Mouse (Mus musculus): Measurements from ENCODE around the gene Pola1. TPM values are rescaled to one million over a fixed set of nuclear protein-coding genes. Genes with fewer than 3 reads are reported as not detected.
A peak's percentile ranks its signal among the peaks of the same experiment; 100 is the strongest.

Gene Pola1
- polyA plus RNA-seq, 1 experiment from 2014 or later, result 25.0 TPM

DNA sequence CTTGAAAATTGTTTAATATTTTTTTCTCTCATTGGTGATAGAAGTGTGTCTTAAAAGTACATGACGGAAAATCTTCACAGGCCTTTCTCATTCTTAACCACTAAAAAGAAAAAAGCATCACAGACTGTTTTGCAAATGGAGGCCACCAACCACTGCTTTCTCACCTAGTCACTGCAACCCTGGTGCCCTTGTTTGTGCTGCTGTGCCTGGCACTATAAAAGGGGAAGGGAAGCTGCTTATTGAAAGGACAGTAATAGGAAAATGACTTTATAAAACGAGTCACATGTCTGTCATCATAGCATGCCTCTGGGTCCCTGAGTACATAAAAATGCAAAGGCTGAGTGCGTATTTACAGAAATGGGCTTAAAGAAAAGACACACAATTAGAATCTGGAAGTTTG, 263.7 kb downstream of the Pola1 start:
- no peak for DNase-seq
- no peak for TF ChIP-seq CTCF (IDR thresholded peaks at IDR 0.05; ENCODE audit: low read depth)
- Histone ChIP-seq H3K27ac (ENCODE audit: low read depth) (no peak overlapping the region), H3K36me3 (ENCODE audit: insufficient read depth) (no peaks in the 10 kb centered on the region), H3K4me2 (no peak overlapping the region), H3K9ac (no peak overlapping the region), H3K9me3 (ENCODE audit: low read depth, low read length) (no peaks in the 10 kb centered on the region), H3K27me3 (ENCODE audit: insufficient read depth, low read length) (no peaks in the 10 kb centered on the region), H3K4me3 (ENCODE audit: low read depth, low read length) (no peak overlapping the region), H3K4me1 (ENCODE audit: insufficient read depth) (no peaks in the 10 kb centered on the region)
- ATAC-seq (ENCODE audit: insufficient read depth), result no peak
- 74% methylated on average over 3 of the region's 3 CpGs for whole genome bisulfite sequencing

DNA sequence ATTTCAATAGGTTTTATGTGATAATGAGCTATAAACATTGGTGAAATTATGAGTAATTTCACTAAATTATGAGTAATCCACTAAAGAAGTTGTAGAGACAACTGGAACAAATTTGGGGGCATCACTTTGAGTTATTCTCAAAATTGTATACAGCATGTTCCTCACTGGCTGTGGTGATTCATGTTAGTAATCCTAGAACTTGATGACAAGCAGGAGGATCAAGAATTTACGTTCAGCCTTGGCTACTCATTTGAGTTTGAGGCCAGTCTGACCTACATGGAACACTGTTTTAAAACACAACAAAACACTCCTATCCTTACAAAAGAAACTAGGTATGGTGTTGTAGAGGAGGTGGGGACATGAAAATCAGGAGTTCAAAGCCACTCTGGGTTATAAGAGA, 310.6 kb downstream of the Pola1 start:
- no peaks in the 10 kb centered on the region for H3K27me3 ChIP-seq (ENCODE audit: insufficient read depth, low read length)
- H3K9me3 ChIP-seq (ENCODE audit: low read depth, low read length), result no peaks in the 10 kb centered on the region
- H3K4me2 ChIP-seq, result no peak overlapping the region
- H3K27ac ChIP-seq (ENCODE audit: low read depth), result no peak overlapping the region
- H3K4me3 ChIP-seq (ENCODE audit: low read depth, low read length), result no peak overlapping the region
- H3K4me1 ChIP-seq (ENCODE audit: insufficient read depth), result no peaks in the 10 kb centered on the region
- no peak for TF ChIP-seq CTCF (IDR thresholded peaks at IDR 0.05; ENCODE audit: low read depth)
- no peak overlapping the region for H3K9ac ChIP-seq
- no peaks in the 10 kb centered on the region for H3K36me3 ChIP-seq (ENCODE audit: insufficient read depth)
- no peak for ATAC-seq (ENCODE audit: insufficient read depth)
- DNase-seq, result no peak
- 74% methylated on average over 1 of the region's 1 CpGs for WGBS

DNA sequence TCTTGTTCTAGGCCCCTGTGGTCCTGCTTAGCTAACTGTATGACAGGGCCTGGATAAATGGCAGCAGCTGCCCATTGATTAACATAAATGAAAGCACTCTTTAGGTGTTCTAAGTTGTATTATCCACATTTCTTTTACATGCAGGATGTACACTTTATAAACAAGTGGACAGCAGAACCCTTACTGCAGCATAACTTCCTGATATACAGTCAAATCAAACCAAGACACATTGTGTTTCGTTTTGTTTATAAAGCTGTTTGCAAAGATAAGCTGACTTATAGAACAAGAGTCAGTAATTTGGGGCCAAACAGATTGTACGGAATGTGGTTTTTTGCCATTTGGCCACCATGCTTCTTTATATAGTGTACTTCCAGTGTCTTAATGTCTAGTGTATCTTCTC, 312.0 kb downstream of the Pola1 start:
- WGBS, result 48% methylated on average over 2 of the region's 2 CpGs
- Histone ChIP-seq H3K27ac (ENCODE audit: low read depth) (no peak overlapping the region), H3K27me3 (ENCODE audit: insufficient read depth, low read length) (no peaks in the 10 kb centered on the region), H3K36me3 (ENCODE audit: insufficient read depth) (no peaks in the 10 kb centered on the region), H3K9me3 (ENCODE audit: low read depth, low read length) (no peaks in the 10 kb centered on the region), H3K4me3 (ENCODE audit: low read depth, low read length) (no peak overlapping the region), H3K9ac (no peak overlapping the region), H3K4me1 (ENCODE audit: insufficient read depth) (no peaks in the 10 kb centered on the region), H3K4me2 (no peak overlapping the region)
- no peak for ATAC-seq (ENCODE audit: insufficient read depth)
- DNase-seq, result peak; percentile 31
- TF ChIP-seq CTCF (IDR thresholded peaks at IDR 0.05; ENCODE audit: low read depth), result no peak

DNA sequence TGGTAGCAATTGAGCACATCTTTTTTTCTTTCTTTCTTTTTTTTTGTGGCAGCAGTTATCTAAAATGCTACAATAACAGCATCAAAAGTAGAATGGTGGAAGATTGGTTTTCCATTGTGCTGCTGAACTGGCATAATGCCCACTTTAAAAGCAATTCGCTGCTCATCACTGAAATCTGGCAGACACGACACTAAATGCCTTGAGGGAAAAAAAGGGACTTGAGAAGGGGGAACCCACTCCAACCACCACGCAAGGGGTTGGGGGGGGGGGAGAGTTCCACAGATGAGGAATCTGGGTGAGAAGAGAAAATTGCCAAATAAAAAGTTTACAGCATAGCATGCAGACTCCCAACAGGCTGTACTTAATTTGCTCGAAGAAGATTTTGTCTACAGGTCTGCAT, 314.4 kb downstream of the Pola1 start:
- Histone ChIP-seq H3K4me3 (ENCODE audit: low read depth, low read length) (no peak overlapping the region), H3K9ac (no peak overlapping the region), H3K4me2 (no peak overlapping the region), H3K27me3 (ENCODE audit: insufficient read depth, low read length) (no peaks in the 10 kb centered on the region), H3K27ac (ENCODE audit: low read depth) (no peak overlapping the region), H3K36me3 (ENCODE audit: insufficient read depth) (no peaks in the 10 kb centered on the region), H3K9me3 (ENCODE audit: low read depth, low read length) (no peaks in the 10 kb centered on the region), H3K4me1 (ENCODE audit: insufficient read depth) (no peaks in the 10 kb centered on the region)
- 48% methylated on average over 4 of the region's 4 CpGs for WGBS
- ATAC-seq (ENCODE audit: insufficient read depth) (no peak), DNase-seq (no peak)
- no peak for TF ChIP-seq CTCF (IDR thresholded peaks at IDR 0.05; ENCODE audit: low read depth)

DNA sequence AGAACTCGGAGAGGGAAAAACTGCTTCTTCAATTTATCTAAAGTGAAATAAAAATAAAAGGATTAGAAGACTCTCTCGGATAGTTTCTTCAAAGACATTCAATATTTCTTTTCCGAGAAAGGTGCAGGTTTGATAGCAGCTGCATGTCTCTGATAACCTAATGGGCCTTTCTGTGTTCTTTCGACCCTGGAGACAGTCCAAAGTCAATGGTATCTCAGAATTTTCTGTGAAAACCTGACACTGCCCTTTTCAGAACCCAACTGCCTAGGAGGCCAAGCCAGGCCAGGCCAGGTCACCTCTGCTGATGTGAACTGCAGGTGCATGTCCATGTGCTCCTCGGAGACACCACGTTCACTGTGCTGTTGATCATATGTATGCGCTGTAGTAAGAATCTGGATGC, 326.2 kb downstream of the Pola1 start:
- no peaks in the 10 kb centered on the region for H3K9me3 ChIP-seq (ENCODE audit: low read depth, low read length)
- H3K36me3 ChIP-seq (ENCODE audit: insufficient read depth), result no peaks in the 10 kb centered on the region
- no peak for TF ChIP-seq CTCF (IDR thresholded peaks at IDR 0.05; ENCODE audit: low read depth)
- WGBS, result 83% methylated on average over 7 of the region's 7 CpGs
- DNase-seq, result no peak
- no peak overlapping the region for H3K4me2 ChIP-seq
- H3K27me3 ChIP-seq (ENCODE audit: insufficient read depth, low read length), result peaks cover 23% of the 10 kb centered on the region
- H3K4me1 ChIP-seq (ENCODE audit: insufficient read depth), result no peaks in the 10 kb centered on the region
- no peak for ATAC-seq (ENCODE audit: insufficient read depth)
- H3K27ac ChIP-seq (ENCODE audit: low read depth), result no peak overlapping the region
- no peak overlapping the region for H3K9ac ChIP-seq
- no peak overlapping the region for H3K4me3 ChIP-seq (ENCODE audit: low read depth, low read length)

DNA sequence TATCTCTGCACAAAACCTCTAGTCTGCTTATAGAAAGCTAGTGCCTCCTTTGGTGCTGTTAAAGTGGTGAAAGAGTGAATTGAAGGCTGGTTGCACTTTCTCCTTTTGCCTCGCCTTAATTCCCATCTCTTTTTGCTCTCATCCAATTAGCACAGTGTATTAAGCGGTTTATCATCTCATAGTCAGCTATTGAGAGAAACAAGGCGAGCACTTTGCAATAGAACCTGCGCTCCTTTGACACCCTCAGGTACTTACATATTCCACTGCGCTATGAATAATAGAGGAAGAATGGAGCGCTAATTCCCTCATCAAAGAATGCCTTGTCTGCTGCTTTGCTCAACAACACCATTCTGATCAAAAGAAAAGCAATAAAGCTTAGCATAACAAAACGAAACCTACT, 330.2 kb downstream of the Pola1 start:
- DNase-seq, result no peak
- Histone ChIP-seq H3K36me3 (ENCODE audit: insufficient read depth) (no peaks in the 10 kb centered on the region), H3K9me3 (ENCODE audit: low read depth, low read length) (no peaks in the 10 kb centered on the region), H3K4me3 (ENCODE audit: low read depth, low read length) (no peak overlapping the region), H3K27ac (ENCODE audit: low read depth) (no peak overlapping the region), H3K9ac (no peak overlapping the region), H3K4me2 (no peak overlapping the region), H3K4me1 (ENCODE audit: insufficient read depth) (no peaks in the 10 kb centered on the region), H3K27me3 (ENCODE audit: insufficient read depth, low read length) (peaks cover 56% of the 10 kb centered on the region)
- ATAC-seq (ENCODE audit: insufficient read depth), result no peak
- TF ChIP-seq CTCF (IDR thresholded peaks at IDR 0.05; ENCODE audit: low read depth), result no peak
- WGBS, result 8% methylated on average over 7 of the region's 7 CpGs

DNA sequence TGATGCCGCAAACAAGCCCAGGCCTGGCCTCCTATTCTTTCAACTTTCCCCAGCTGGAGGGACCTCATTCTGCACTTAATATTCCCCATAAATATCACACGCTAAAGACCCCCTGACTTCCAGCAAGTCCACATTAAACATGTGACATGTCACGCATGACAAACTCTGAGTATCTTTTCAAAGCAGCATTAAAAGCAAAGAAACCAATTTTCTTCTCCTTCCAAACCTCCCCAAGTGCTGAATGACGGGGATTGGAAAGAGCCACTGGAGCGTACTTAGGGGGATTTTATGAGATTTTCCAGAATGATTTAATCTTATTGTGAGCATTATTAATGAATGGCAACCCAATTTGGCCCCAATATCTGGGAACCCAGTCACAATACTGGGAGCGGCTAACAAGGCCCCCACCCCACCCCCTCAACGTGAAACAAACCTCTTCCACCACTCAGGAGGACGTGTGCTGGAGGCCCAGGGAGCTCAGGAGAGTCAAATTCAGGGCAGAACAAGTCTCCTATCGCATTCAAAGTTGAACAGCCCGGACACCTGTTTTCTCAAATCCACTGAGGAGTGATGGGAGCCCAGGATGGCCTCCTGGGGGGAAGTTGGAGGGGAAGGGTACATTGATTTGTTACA, 331.7 kb downstream of the Pola1 start:
- Histone ChIP-seq H3K4me3 (ENCODE audit: low read depth, low read length) (no peak overlapping the region), H3K9me3 (ENCODE audit: low read depth, low read length) (no peaks in the 10 kb centered on the region), H3K9ac (no peak overlapping the region), H3K36me3 (ENCODE audit: insufficient read depth) (no peaks in the 10 kb centered on the region), H3K27ac (ENCODE audit: low read depth) (no peak overlapping the region), H3K4me2 (no peak overlapping the region), H3K4me1 (ENCODE audit: insufficient read depth) (no peaks in the 10 kb centered on the region), H3K27me3 (ENCODE audit: insufficient read depth, low read length) (peaks cover 71% of the 10 kb centered on the region)
- no peak for DNase-seq
- no peak for ATAC-seq (ENCODE audit: insufficient read depth)
- TF ChIP-seq CTCF (IDR thresholded peaks at IDR 0.05; ENCODE audit: low read depth), result no peak
- 22% methylated on average over 10 of the region's 10 CpGs for WGBS

DNA sequence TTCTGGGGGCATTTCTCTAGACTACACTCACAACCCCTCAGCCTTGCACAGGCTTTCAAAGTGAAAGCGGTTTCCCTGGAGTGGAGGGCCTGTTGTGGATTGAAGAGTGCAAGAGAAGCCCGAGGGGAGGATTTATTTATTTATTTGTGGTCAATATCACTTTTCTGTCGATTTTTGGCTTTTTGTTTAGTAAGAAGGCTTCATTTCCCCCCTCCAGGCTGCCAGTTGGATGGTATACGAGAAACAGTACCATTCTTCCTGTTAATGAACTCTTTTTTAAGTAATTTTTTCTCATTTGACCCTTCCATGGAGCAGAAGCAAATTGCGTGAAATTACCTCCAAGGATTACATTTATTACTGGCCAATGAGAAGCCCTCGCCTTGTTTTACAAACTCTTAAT, 332.2 kb downstream of the Pola1 start:
- Histone ChIP-seq H3K4me3 (ENCODE audit: low read depth, low read length) (no peak overlapping the region), H3K4me1 (ENCODE audit: insufficient read depth) (no peaks in the 10 kb centered on the region), H3K27ac (ENCODE audit: low read depth) (no peak overlapping the region), H3K27me3 (ENCODE audit: insufficient read depth, low read length) (peaks cover 76% of the 10 kb centered on the region), H3K9ac (no peak overlapping the region), H3K4me2 (no peak overlapping the region; the same call in 1 of the 2 replicates), H3K9me3 (ENCODE audit: low read depth, low read length) (no peaks in the 10 kb centered on the region), H3K36me3 (ENCODE audit: insufficient read depth) (no peaks in the 10 kb centered on the region)
- 17% methylated on average over 6 of the region's 6 CpGs for WGBS
- no peak for TF ChIP-seq CTCF (IDR thresholded peaks at IDR 0.05; ENCODE audit: low read depth)
- ATAC-seq (ENCODE audit: insufficient read depth), result no peak
- no peak for DNase-seq

Data from lung, embryonic 14.5 days (tissue).